Mouse (Mus musculus) forebrain, embryonic 12.5 days (tissue): ENCODE measurements at regions not wholly inside any gene's neighbourhood (a gene's known extent, or its start where the extent isn't known, plus 50 kb on each side); places are given as distances from the start of the nearest gene placed in this dataset.

Experiments
- ATAC-seq: fragments of 200-750 bp; cut with Nextera tagmentation; 2 replicates; pipeline ENCODE4 v1.8.0; 2017; ENCODE audit warnings: moderate TSS enrichment; ENCODE audit not compliant: low FRiP score
- H3K27ac ChIP-seq: fragments of 300-500 bp; sonication (generic); 2 replicates; pipeline ENCODE4 v1.5.1; 2016; ENCODE audit warnings: mild to moderate bottlenecking
- H3K27me3 ChIP-seq: fragments of 300-500 bp; sonication (generic); 2 replicates; pipeline ENCODE4 v1.6.1; 2016; ENCODE audit warnings: mild to moderate bottlenecking
- H3K36me3 ChIP-seq: fragments of 300-500 bp; sonication (generic); replicated peaks from 2 replicates; pipeline ENCODE4 v1.6.1; 2016; ENCODE audit warnings: mild to moderate bottlenecking
- H3K4me1 ChIP-seq: fragments of 300-500 bp; sonication (generic); 2 replicates; pipeline ENCODE4 v1.6.1; 2016
- H3K4me2 ChIP-seq: fragments of 300-500 bp; sonication (generic); 2 replicates; pipeline ENCODE4 v1.6.1; 2016; ENCODE audit warnings: mild to moderate bottlenecking, moderate library complexity
- H3K4me3 ChIP-seq: fragments of 300-500 bp; sonication (generic); replicated peaks from 2 replicates; pipeline ENCODE4 v1.5.1; 2016; ENCODE audit warnings: mild to moderate bottlenecking
- H3K9ac ChIP-seq: fragments of 300-500 bp; sonication (generic); 2 replicates; pipeline ENCODE4 v1.6.1; 2016; ENCODE audit warnings: mild to moderate bottlenecking
- H3K9me3 ChIP-seq: fragments of 300-500 bp; sonication (generic); 2 replicates; pipeline ENCODE4 v1.6.1; 2016
- WGBS: fragments of 180-500 bp; shearing (Covaris S2); methylation state at CpG from one replicate; pipeline ENCODE4 v1.1.7; 2016; 5-methylcytosine and 5-hydroxymethylcytosine counted together

DNA sequence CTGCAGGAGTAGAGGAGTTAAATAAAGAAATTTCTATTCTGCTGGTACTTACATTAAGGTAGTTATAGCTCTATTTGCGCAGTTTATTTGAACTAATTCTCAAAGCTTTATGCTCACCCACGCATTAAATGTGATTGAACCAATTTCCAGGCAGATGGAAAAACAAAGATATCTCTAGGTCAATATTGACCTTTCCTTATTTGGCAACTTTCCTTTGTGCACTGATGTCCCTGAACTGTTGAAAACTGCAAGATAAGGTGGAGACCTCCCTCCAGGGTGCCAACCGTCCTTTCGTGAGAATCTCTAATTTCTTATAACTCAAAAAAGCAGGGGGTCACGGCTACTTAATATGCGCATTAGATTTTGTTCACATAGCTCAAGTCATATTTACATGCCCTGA is 52.6 kb upstream of the Prss23 start:
- H3K9ac ChIP-seq: no peak overlapping the region
- WGBS: 59% methylated on average over 6 of the region's 6 CpGs
- no peaks in the 10 kb centered on the region for H3K36me3 ChIP-seq
- peak; percentile 60; the same call in 1 of the 2 replicates for ATAC-seq
- no peaks in the 10 kb centered on the region for H3K9me3 ChIP-seq
- H3K4me2 ChIP-seq: no peak overlapping the region
- no peaks in the 10 kb centered on the region for H3K27me3 ChIP-seq
- H3K27ac ChIP-seq: no peak overlapping the region
- 0 out of 2 replicates have a peak, but pooled peaks cover 4% of the 10 kb centered on the region for H3K4me1 ChIP-seq
- H3K4me3 ChIP-seq: no peak overlapping the region
